Mouse (Mus musculus): ENCODE measurements around the gene Thbs1.
"Not testable (repeated sequence)": the region's sequence is repeated elsewhere in the genome, so short reads cannot be mapped to it uniquely, and the experiment has no call there.

Thbs1 gene

GRCm38 (mm10) chr2:118114671-118115070, 3.0 kb downstream of the Thbs1 start:
- DNase-seq (ENCODE audit: low spot score) = no peak

DNA sequence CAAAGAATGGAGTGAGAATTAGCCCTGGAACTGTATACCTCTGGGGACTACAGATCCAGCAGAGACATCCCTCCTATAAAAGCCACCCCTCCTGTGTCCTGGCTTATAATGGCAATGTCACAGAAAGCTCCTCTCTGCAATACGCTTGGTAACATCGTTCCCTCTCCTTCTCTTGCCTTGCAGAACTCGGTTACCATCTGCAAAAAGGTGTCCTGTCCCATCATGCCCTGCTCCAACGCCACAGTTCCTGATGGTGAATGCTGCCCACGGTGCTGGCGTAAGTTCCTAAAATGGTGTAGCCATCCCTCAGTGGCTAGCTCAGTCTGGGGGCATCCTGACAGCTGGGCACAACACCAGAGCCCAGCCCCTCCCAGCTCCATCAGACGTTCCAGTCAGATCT, 4.0 kb downstream of the Thbs1 start:
- no peak for DNase-seq (ENCODE audit: low spot score)

GRCm38 (mm10) chr2:118116180-118116579, 4.5 kb downstream of the Thbs1 start:
- DNase-seq (ENCODE audit: low spot score) = no peak

GRCm38 (mm10) chr2:118116754-118117290, 5.1 kb downstream of the Thbs1 start:
- DNase-seq (ENCODE audit: low spot score) = no peak

GRCm38 (mm10) chr2:118117401-118117800, 5.7 kb downstream of the Thbs1 start:
- no peak for DNase-seq (ENCODE audit: low spot score)

DNA sequence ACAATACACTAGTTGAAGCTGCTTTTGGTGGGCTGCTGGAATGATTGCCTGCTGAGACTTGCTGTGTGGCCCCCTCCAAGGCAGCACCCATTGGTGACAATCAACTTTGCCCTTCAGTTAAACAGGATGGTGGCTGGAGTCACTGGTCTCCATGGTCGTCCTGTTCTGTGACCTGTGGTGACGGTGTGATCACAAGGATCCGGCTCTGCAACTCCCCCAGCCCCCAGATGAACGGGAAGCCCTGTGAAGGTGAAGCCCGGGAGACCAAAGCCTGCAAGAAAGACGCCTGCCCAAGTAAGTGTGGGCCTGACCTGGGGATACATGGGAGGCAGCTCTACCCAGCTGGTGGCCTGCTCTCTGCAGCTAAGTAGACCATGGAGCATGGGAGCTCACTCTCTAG, 6.4 kb downstream of the Thbs1 start:
- no peak for DNase-seq (ENCODE audit: low spot score)

GRCm38 (mm10) chr2:118118515-118118914, 6.8 kb downstream of the Thbs1 start:
- no peak for DNase-seq (ENCODE audit: low spot score)

DNA sequence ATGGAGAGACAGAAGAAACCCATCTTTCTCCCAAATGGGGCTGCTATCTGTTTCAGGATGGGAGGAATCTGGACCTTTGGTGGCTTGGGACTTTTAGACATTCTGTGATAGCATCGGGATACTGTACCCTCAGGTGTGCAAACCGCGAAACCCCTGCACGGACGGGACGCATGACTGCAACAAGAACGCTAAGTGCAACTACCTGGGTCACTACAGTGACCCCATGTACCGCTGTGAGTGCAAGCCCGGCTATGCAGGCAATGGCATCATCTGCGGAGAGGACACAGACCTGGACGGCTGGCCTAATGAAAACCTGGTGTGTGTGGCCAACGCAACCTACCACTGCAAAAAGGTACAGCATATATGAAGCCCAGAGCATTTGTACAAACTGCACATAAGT, 8.0 kb downstream of the Thbs1 start:
- no peak for DNase-seq (ENCODE audit: low spot score)

DNA sequence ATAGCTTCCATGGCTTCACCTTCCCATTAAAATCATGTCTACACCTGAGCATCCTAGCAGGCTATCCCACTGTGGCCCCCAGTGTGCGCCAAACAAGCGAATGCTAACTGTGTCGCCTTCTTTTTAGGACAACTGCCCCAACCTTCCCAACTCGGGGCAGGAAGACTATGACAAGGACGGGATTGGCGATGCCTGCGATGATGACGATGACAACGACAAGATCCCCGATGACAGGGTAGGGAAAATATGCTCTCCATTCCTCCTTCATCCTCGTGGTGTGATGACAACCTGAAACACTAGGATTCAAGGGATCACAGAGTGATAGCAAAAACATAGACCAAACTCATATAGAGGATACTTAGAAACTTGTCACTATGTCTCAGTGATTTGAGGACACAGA, 8.4 kb downstream of the Thbs1 start:
- no peak for DNase-seq (ENCODE audit: low spot score)

DNA sequence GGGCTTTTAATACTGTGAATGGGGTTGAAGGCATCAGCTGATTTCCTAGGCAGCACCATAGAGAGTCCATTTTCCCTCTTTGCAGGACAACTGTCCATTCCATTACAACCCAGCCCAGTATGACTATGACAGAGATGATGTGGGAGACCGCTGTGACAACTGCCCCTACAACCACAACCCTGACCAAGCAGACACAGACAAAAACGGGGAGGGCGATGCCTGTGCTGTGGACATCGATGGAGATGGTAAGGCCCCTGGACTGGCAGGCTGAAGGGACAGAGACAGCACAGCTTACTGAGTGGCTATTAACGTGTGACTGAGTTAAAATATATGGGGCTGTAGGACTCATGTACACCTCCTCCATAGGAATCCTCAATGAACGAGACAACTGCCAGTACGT, 9.1 kb downstream of the Thbs1 start:
- DNase-seq (ENCODE audit: low spot score) = no peak

DNA sequence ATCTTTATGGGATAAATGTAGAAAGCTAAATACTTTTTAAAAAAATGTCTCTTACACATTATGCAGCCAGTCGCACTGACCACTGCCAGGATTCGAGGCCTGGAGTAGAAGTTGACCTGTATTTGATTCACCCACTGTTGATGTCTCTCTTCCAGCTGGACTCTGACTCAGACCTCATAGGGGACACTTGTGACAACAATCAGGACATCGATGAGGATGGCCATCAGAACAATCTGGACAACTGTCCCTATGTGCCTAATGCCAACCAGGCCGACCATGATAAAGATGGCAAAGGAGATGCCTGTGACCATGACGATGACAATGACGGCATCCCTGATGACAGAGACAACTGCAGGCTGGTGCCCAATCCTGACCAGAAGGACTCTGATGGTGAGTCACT, 10.6 kb downstream of the Thbs1 start:
- no peak for DNase-seq (ENCODE audit: low spot score)

DNA sequence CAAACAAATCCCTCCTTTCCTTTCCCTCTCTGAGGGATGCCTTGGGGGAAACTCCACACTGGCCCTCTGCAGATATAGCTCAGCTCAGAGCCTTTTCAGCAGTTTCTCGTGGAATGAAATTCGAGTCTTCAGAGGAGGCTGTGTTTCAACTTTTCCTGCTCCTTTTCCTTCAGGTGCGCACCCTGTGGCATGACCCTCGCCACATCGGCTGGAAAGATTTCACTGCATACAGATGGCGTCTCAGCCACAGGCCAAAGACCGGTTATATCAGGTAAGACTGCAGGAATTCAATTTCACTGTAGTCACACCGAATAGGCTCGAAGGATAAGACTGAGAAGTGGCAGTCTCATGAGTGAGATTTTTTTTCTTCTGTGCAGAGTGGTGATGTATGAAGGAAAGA, 12.1 kb downstream of the Thbs1 start:
- DNase-seq (ENCODE audit: low spot score) = no peak

DNA sequence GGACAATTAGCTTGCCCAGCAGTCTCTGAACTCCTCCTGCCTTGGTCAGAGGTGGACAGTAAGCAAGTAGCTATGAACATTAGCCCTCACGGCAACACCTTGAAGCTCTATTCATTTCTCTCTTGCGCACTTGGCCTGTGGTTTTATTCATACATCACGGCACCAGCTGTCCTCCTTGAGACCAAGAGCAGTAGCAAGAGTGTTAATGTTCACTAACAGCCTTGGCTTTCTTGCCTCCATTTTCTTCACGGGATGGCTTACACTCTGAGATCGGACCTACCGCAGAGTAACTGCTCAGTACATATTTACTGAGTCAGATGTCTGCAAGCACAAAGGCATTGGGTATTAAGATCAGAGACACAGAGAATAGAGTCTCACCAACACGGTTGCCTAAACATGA, 12.8 kb downstream of the Thbs1 start:
- DNase-seq (ENCODE audit: low spot score) = no peak

DNA sequence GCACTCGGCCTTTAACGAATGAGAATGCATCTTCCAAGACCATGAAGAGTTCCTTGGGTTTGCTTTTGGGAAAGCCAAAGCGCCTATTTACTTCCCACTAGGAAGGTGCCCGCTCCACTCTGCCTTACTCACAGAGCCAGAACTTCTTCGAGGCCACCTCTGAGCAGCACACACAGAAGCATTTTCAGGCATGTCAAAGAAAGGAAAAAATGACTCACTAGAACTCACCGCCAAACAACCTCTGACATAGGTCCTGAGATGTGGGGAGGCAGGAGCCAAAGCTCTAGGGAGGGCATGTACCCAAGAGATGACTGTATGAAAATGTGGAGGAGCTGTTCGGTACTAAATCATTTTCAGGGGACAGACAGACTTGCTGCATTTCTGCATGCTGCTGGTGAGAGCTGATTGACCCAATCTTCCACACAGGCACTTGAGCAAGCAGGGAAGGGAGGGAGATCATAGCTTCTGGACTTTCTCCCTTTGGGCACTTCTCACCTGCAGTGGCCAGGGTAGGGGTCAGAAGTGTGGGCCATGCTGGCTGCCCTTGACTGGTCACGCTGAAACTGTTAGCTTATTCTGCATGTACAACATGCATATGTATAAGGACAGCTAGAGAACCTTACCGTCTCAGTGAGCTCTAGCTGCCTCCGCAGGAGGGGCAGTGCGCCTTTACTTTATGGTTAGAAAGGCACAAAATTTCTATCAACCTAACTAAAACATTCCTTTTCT, 13.7 kb downstream of the Thbs1 start:
- no peak for DNase-seq (ENCODE audit: low spot score)

DNA sequence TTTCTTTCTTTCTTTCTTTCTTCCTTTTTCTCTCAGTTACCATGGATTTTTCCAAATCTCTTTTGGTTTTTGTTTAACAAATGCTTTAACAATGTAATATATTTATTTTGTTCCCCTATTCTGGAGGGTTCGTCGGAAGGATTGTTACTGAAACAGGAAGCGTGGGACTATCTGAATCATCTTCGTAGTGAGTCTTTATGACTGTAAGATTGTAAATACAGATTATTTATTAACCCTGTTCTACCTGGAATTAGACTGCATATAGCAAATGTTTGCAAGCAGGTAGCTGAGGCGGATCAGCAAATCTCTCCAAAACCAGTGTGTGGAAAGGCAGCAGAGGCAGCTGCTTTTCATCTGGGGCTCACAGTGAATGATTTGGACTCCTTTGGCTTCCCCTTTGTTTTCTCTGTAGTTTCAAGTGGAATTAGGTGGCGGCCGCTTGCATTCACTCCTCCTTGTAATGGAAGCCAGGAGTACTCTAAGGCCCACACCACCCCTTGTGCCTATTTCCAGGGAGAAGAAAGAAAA, 14.3 kb downstream of the Thbs1 start:
- DNase-seq (ENCODE audit: low spot score) = no peak

- DNase-seq (ENCODE audit: low spot score) = no peak
These were observed 16.0 kb downstream of the Thbs1 start for GRCm38 (mm10) chr2:118127516-118128288.

- DNase-seq (ENCODE audit: low spot score) = no peak
These were observed 16.6 kb downstream of the Thbs1 start for GRCm38 (mm10) chr2:118128313-118128712.

DNA sequence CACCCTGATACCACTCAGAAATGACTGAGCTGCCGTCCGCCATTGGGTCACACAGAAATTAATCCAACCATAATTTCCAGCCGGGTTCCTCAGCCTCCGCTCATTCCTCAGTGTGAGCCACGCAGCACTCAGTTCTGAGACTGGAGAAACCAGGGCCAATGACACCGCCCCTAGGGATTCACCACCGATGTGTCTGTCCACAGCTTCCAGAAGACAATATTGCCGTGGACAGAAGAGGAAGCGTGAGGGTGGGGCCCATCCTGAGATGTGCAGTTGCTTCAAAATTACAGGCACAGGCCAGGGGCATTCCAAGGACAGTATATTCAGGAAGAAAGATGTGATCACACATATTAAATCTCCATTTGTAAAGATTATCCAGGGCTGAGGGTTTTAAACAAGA, 25.4 kb downstream of the Thbs1 start:
- no peak for DNase-seq (ENCODE audit: low spot score)

- no peak for DNase-seq (ENCODE audit: low spot score)
These were observed 26.1 kb downstream of the Thbs1 start for GRCm38 (mm10) chr2:118137776-118138175.

- no peak for DNase-seq (ENCODE audit: low spot score)
These were observed 27.6 kb downstream of the Thbs1 start for GRCm38 (mm10) chr2:118139261-118139660.

DNA sequence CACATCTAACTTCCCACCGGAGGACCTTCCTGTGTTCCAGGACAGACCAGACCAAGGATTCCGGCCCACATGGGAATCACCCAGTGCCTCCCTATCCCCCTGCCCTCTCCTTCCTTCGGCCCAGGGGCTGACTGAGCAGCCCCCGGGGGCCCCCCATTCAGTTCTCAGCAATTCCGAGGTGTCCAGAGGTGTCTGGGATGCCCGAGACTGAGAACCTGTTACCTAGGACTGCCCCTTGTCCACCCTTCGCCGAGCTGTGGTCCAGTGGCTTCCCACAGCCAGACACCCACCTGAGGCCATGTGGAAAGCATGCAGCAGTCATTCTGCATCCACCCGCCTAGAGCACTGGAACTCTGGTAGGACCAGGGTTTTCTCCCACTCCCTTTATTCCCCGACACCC, 30.0 kb downstream of the Thbs1 start:
- DNase-seq (ENCODE audit: low spot score) = no peak

- DNase-seq (ENCODE audit: low spot score) = not testable (repeated sequence)
These were observed 36.1 kb downstream of the Thbs1 start for GRCm38 (mm10) chr2:118147749-118148148.
